Mouse (Mus musculus) kidney, adult 8-10 months (tissue): ENCODE results near the gene Mri1.

ENCODE experiments used
- DNase-seq, 2 experiments: peaks; one replicate each; pipeline ENCODE4 v3.0.0; 2022

The Mri1 gene

GRCm38 (mm10) chr8:84256822-84257610 lies at the start of gene Mri1:
TSS of gene Mri1 (minus strand) at chr8:84257326.
- peak; percentile 71 to 78 for DNase-seq

- no peak for DNase-seq
These were observed 46.8 kb upstream of the Mri1 start for GRCm38 (mm10) chr8:84303951-84304350.

- no peak for DNase-seq
These were observed 40.1 kb upstream of the Mri1 start for GRCm38 (mm10) chr8:84297029-84297785.

GRCm38 (mm10) chr8:84291688-84292087 lies 34.6 kb upstream of the Mri1 start:
- peak in 1 of 2 experiments; percentile 30 for DNase-seq

- no peak for DNase-seq
These were observed 34.0 kb upstream of the Mri1 start for GRCm38 (mm10) chr8:84291086-84291485.

- peak in 1 of 2 experiments; percentile 35 for DNase-seq
These were observed 31.8 kb upstream of the Mri1 start for GRCm38 (mm10) chr8:84288892-84289291.

GRCm38 (mm10) chr8:84285665-84286064 lies 28.5 kb upstream of the Mri1 start:
- DNase-seq: peak in 1 of 2 experiments; percentile 55

- DNase-seq: no peak
These were observed 27.5 kb upstream of the Mri1 start for GRCm38 (mm10) chr8:84284608-84285063.

GRCm38 (mm10) chr8:84280777-84281176 lies 23.7 kb upstream of the Mri1 start:
- no peak for DNase-seq

GRCm38 (mm10) chr8:84276447-84276846 lies 19.3 kb upstream of the Mri1 start:
- DNase-seq: no peak

GRCm38 (mm10) chr8:84273968-84274367 lies 16.8 kb upstream of the Mri1 start:
- DNase-seq: no peak

- DNase-seq: no peak
These were observed 15.2 kb upstream of the Mri1 start for GRCm38 (mm10) chr8:84272302-84272701.

- peak; percentile 100 for DNase-seq
These were observed 13.0 kb upstream of the Mri1 start, which contains the start of gene Ccdc130 for GRCm38 (mm10) chr8:84269950-84270773. TSS of gene Ccdc130 (minus strand) at chr8:84270380.

- DNase-seq: no peak
These were observed 4.0 kb upstream of the Mri1 start for GRCm38 (mm10) chr8:84261098-84261497.

GRCm38 (mm10) chr8:84256458-84256821 lies 686 bp downstream of the Mri1 start:
- peak in 1 of 2 experiments; percentile 25 for DNase-seq

- DNase-seq: no peak
These were observed 1.3 kb downstream of the Mri1 start for GRCm38 (mm10) chr8:84255858-84256257.

GRCm38 (mm10) chr8:84249257-84250170 lies 7.6 kb downstream of the Mri1 start, which contains the start of gene D8Ertd738e:
TSS of gene D8Ertd738e (minus strand) at chr8:84249719.
- DNase-seq: peak; percentile 86 to 89

- DNase-seq: peak; percentile 64 to 65
These were observed 15.3 kb downstream of the Mri1 start for GRCm38 (mm10) chr8:84241821-84242220.

GRCm38 (mm10) chr8:84241167-84241566 lies 16.0 kb downstream of the Mri1 start:
- DNase-seq: no peak

- DNase-seq: no peak
These were observed 19.4 kb downstream of the Mri1 start for GRCm38 (mm10) chr8:84237542-84238229.

GRCm38 (mm10) chr8:84236998-84237473 lies 20.1 kb downstream of the Mri1 start, which contains the start of gene Zswim4:
TSS of gene Zswim4 (minus strand) at chr8:84237055.
- peak; percentile 99 to 100 for DNase-seq
